Mouse (Mus musculus) lung, postnatal 0 days (tissue): ENCODE results near the gene Mpig6b.

ENCODE experiments used
- CTCF ChIP-seq: IDR thresholded peaks from 2 replicates; pipeline ENCODE4 v1.5.1; 2016; ENCODE audit warnings: antibody characterized with exemption, mild to moderate bottlenecking
- EP300 ChIP-seq: IDR thresholded peaks from 2 replicates; pipeline ENCODE4 v1.6.1; 2016; ENCODE audit warnings: antibody characterized with exemption, mild to moderate bottlenecking, control low read depth

- TF ChIP-seq CTCF = no peak
- no peak for TF ChIP-seq EP300
Observed at GRCm38 (mm10) chr17:35090166-35090932, 24.4 kb upstream of the Mpig6b start.
